8 mouse cellular contexts compared by ENCODE assay signal in genomic region chr6:13070485-13070884, GRCm38 (mm10). TPM values are rescaled to one million over a fixed set of nuclear protein-coding genes. Genes with fewer than 3 reads are reported as not detected.
DNase-seq lines count a peak whose midpoint lies in the region; ATAC-seq and TF ChIP-seq lines count a peak whose summit lies in the region.

No protein-coding gene starts in this region.

- H3K27ac ChIP-seq in ES-E14 (ENCODE audit: insufficient read depth, low read depth, low read length, poor library complexity, severe bottlenecking), result no peak overlapping the region
- no peak overlapping the region for H3K27ac ChIP-seq in intestine, embryonic 15.5 days
- H3K27ac ChIP-seq in liver, postnatal 0 days (ENCODE audit: low read depth), result peak overlapping the region; percentile 94
- H3K27ac ChIP-seq in stomach, embryonic 15.5 days, result no peak overlapping the region

- in situ Hi-C loops in ES-E14 (cut with MboI; ENCODE audit: low sequenced_read_pairs in 2 of 2, unreplicated experiment in 2 of 2), result no loop called here

- no peaks in the 10 kb centered on the region; the same call in 1 of the 2 replicates for H3K36me3 ChIP-seq in ES-E14 (ENCODE audit: control insufficient read depth, insufficient read depth, low read length, poor library complexity, severe bottlenecking)
- H3K36me3 ChIP-seq in intestine, embryonic 15.5 days, result no peaks in the 10 kb centered on the region
- peaks cover 7% of the 10 kb centered on the region; the same call in 1 of the 2 replicates for H3K36me3 ChIP-seq in liver, postnatal 0 days (replicated peaks; ENCODE audit: insufficient read depth, low read length)
- peaks cover 14% of the 10 kb centered on the region; the same call in 1 of the 2 replicates for H3K36me3 ChIP-seq in stomach, embryonic 15.5 days

- no peak for TF ChIP-seq CTCF in liver, postnatal 0 days (IDR thresholded peaks at IDR 0.05; ENCODE audit: low read depth)

- H3K27me3 ChIP-seq in intestine, embryonic 15.5 days (replicated peaks), result no peaks in the 10 kb centered on the region
- no peaks in the 10 kb centered on the region for H3K27me3 ChIP-seq in liver, postnatal 0 days (ENCODE audit: insufficient read depth, low read length)
- no peaks in the 10 kb centered on the region for H3K27me3 ChIP-seq in stomach, embryonic 15.5 days (replicated peaks)

- no peak for TF ChIP-seq EP300 in liver, postnatal 0 days (IDR thresholded peaks at IDR 0.05; ENCODE audit: low read depth)

- H3K4me1 ChIP-seq in ES-E14 (ENCODE audit: control insufficient read depth in 2 of 2, insufficient read depth in 2 of 2, low read length in 2 of 2, poor library complexity in 1 of 2), result peaks cover 0 to 3% of the 10 kb centered on the region in 2 experiments; a peak in 1 of 4 replicates
- no peaks in the 10 kb centered on the region for H3K4me1 ChIP-seq in intestine, embryonic 15.5 days (replicated peaks)
- no peaks in the 10 kb centered on the region for H3K4me1 ChIP-seq in liver, postnatal 0 days (ENCODE audit: insufficient read depth)
- H3K4me1 ChIP-seq in stomach, embryonic 15.5 days, result peaks cover 3% of the 10 kb centered on the region; the same call in 1 of the 2 replicates

- peak; percentile 14; the same call in 1 of the 2 replicates for ATAC-seq in intestine, embryonic 15.5 days
- ATAC-seq in liver, postnatal 0 days, result peak; percentile 75
- no peak; the same call in 1 of the 2 replicates for ATAC-seq in stomach, embryonic 15.5 days (ENCODE audit: insufficient read depth, low FRiP score, low read depth)

- peak overlapping the region; percentile 31; the same call in 1 of the 2 replicates for H3K9ac ChIP-seq in ES-E14 (ENCODE audit: insufficient read depth, low read depth, low read length, poor library complexity, severe bottlenecking)
- H3K9ac ChIP-seq in intestine, embryonic 15.5 days, result peak overlapping the region; percentile 90
- H3K9ac ChIP-seq in liver, postnatal 0 days (replicated peaks), result peak overlapping the region; percentile 91
- H3K9ac ChIP-seq in stomach, embryonic 15.5 days, result peak overlapping the region; percentile 84

- H3K4me3 ChIP-seq in ES-E14 (ENCODE audit: insufficient read depth in 1 of 2, low read depth in 1 of 2, low read length in 2 of 2, poor library complexity in 1 of 2, severe bottlenecking in 1 of 2), result peak overlapping the region; percentile 82 to 100
- H3K4me3 ChIP-seq in intestine, embryonic 15.5 days (replicated peaks), result peak overlapping the region; percentile 94
- H3K4me3 ChIP-seq in liver, postnatal 0 days (ENCODE audit: low read depth, low read length), result peak overlapping the region; percentile 90
- peak overlapping the region; percentile 96 for H3K4me3 ChIP-seq in stomach, embryonic 15.5 days (replicated peaks)

- WGBS in intestine, embryonic 15.5 days, result 50% methylated on average over 4 of the region's 4 CpGs
- WGBS in liver, postnatal 0 days (ENCODE audit: insufficient replicate concordance), result 37% methylated on average over 4 of the region's 4 CpGs
- 48% methylated on average over 4 of the region's 4 CpGs for WGBS in stomach, embryonic 15.5 days

- H3K4me2 ChIP-seq in intestine, embryonic 15.5 days (replicated peaks), result peak overlapping the region; percentile 61
- H3K4me2 ChIP-seq in liver, postnatal 0 days (ENCODE audit: low read depth, low read length), result peak overlapping the region; percentile 71
- peak overlapping the region; percentile 58 for H3K4me2 ChIP-seq in stomach, embryonic 15.5 days

- DNase-seq in 3T3-L1 (ENCODE audit: low read depth, low spot score) (peak; percentile 39), ES-E14 (ENCODE audit: low read depth, low spot score) (no peak)
- DNase-seq in cerebellum, adult 11-12 months, result peak; percentile 37
- DNase-seq in gastrocnemius, postnatal 25 days, result peak; percentile 28
- DNase-seq in liver, postnatal 0 days, result peak; percentile 45
- DNase-seq in left cerebral cortex, adult 11 months (ENCODE audit: low spot score), result no peak

- no peaks in the 10 kb centered on the region for H3K9me3 ChIP-seq in ES-E14 (ENCODE audit: control insufficient read depth, insufficient read depth, low read depth, low read length)
- no peaks in the 10 kb centered on the region for H3K9me3 ChIP-seq in intestine, embryonic 15.5 days
- no peaks in the 10 kb centered on the region for H3K9me3 ChIP-seq in liver, postnatal 0 days (ENCODE audit: low read length)
- H3K9me3 ChIP-seq in stomach, embryonic 15.5 days, result no peaks in the 10 kb centered on the region

TF ChIP-seq in ES-E14, 5 proteins besides CTCF, POLR2A, EP300 and RAD21:
- TF ChIP-seq CHD2 (IDR thresholded peaks at IDR 0.05; ENCODE audit: low read depth, low read length) (no peak), ZC3H11A (IDR thresholded peaks at IDR 0.05; ENCODE audit: borderline replicate concordance, low read depth, low read length) (no peak), HCFC1 (IDR thresholded peaks at IDR 0.05; ENCODE audit: borderline replicate concordance, insufficient read depth, low read length) (no peak), MAFK (IDR thresholded peaks at IDR 0.05; ENCODE audit: insufficient read depth, low read depth, low read length) (no peak), ZNF384 (IDR thresholded peaks at IDR 0.05; ENCODE audit: low read depth, low read length) (no peak)

RNA-seq across cellular contexts. Expression of gene Tmem106b, which starts 0.9 kb away (rescaled TPM):
- 26.3 and 30.5 TPM in 2 replicates for total RNA-seq in ES-E14 (2012; rRNA removed)
- total RNA-seq in gastrocnemius, postnatal 25 days (2021), result 10 to 100 TPM; 56.1 to 60.3 TPM
- polyA plus RNA-seq in intestine, embryonic 15.5 days (2015; fragmentation: Nextera tagmentation; extraction: Ambion mirVana), result 27.0 and 34.8 TPM in 2 replicates
- 32.1 and 39.0 TPM in 2 replicates for polyA plus RNA-seq in liver, postnatal 0 days (2015; fragmentation: Nextera tagmentation; extraction: Ambion mirVana)
- polyA plus RNA-seq in stomach, embryonic 15.5 days (2015; fragmentation: Nextera tagmentation; extraction: Ambion mirVana), result 32.6 and 36.0 TPM in 2 replicates

Comparison
In these comparisons a context has a peak if more than half of its experiments do, and no peak if none do; other contexts are left out.
1. DNase-seq: peak in 3T3-L1 (single experiment), cerebellum, adult 11-12 months (single experiment), gastrocnemius, postnatal 25 days (single experiment) and liver, postnatal 0 days (single experiment); none in ES-E14 (single experiment) and left cerebral cortex, adult 11 months (single experiment).
2. H3K9ac ChIP-seq: peak in every context shown above with its lines; median percentile 91 in liver, postnatal 0 days; 90 in intestine, embryonic 15.5 days; 84 in stomach, embryonic 15.5 days; 31 in ES-E14.
3. Peak in every context shown above with its lines, with median percentiles within 50 percentile points of each other: H3K4me3 ChIP-seq and H3K4me2 ChIP-seq.